Mouse (Mus musculus) embryonic facial prominence, embryonic 13.5 days (tissue): ENCODE measurements around the gene Prtg. TPM values are rescaled to one million over a fixed set of nuclear protein-coding genes. Genes with fewer than 3 reads are reported as not detected.

ENCODE experiments used
- ATAC-seq: fragments of 200-750 bp; cut with Nextera tagmentation; 2 replicates; pipeline ENCODE4 v1.8.0; 2017; ENCODE audit warnings: low read depth; ENCODE audit not compliant: insufficient number of reproducible peaks, insufficient read depth, low FRiP score, low TSS enrichment
- H3K27ac ChIP-seq: fragments of 300-500 bp; sonication (generic); 2 replicates; pipeline ENCODE4 v1.5.1; 2015; ENCODE audit warnings: moderate library complexity, mild to moderate bottlenecking, inconsistent platforms
- H3K27me3 ChIP-seq: fragments of 300-500 bp; sonication (generic); 2 replicates; pipeline ENCODE4 v1.6.1; 2015; ENCODE audit warnings: mild to moderate bottlenecking, inconsistent platforms
- H3K36me3 ChIP-seq: fragments of 300-500 bp; sonication (generic); 2 replicates; pipeline ENCODE4 v1.6.1; 2015; ENCODE audit warnings: mild to moderate bottlenecking, inconsistent platforms
- H3K4me1 ChIP-seq: fragments of 300-500 bp; sonication (generic); 2 replicates; pipeline ENCODE4 v1.6.1; 2015; ENCODE audit warnings: inconsistent platforms
- H3K4me2 ChIP-seq: fragments of 300-500 bp; sonication (generic); 2 replicates; pipeline ENCODE4 v1.6.1; 2015; ENCODE audit warnings: moderate library complexity, mild to moderate bottlenecking, inconsistent platforms
- H3K4me3 ChIP-seq: fragments of 300-500 bp; sonication (generic); 2 replicates; pipeline ENCODE4 v1.5.1; 2015; ENCODE audit warnings: mild to moderate bottlenecking, inconsistent platforms
- H3K9ac ChIP-seq: fragments of 300-500 bp; sonication (generic); 2 replicates; pipeline ENCODE4 v1.6.1; 2015; ENCODE audit warnings: mild to moderate bottlenecking, inconsistent platforms
- H3K9me3 ChIP-seq: fragments of 300-500 bp; sonication (generic); 2 replicates; pipeline ENCODE4 v1.6.1; 2016; ENCODE audit warnings: inconsistent platforms
- WGBS: fragments of 180-500 bp; shearing (Covaris S2); methylation state at CpG from one replicate; pipeline ENCODE4 v1.1.7; 2015; ENCODE audit warnings: mixed read lengths; 5-methylcytosine and 5-hydroxymethylcytosine counted together
- polyA plus RNA-seq: library from polyadenylated mRNA; unstranded; fragments of >200 nt; fragmentation: Nextera tagmentation; extraction: Ambion mirVana; gene quantifications from 2 replicates; pipeline ENCODE4 v1.2.1, GENCODE M21; 2015

Prtg gene
- polyA plus RNA-seq, 1 experiment from 2014 or later, result 1.8 TPM

DNA sequence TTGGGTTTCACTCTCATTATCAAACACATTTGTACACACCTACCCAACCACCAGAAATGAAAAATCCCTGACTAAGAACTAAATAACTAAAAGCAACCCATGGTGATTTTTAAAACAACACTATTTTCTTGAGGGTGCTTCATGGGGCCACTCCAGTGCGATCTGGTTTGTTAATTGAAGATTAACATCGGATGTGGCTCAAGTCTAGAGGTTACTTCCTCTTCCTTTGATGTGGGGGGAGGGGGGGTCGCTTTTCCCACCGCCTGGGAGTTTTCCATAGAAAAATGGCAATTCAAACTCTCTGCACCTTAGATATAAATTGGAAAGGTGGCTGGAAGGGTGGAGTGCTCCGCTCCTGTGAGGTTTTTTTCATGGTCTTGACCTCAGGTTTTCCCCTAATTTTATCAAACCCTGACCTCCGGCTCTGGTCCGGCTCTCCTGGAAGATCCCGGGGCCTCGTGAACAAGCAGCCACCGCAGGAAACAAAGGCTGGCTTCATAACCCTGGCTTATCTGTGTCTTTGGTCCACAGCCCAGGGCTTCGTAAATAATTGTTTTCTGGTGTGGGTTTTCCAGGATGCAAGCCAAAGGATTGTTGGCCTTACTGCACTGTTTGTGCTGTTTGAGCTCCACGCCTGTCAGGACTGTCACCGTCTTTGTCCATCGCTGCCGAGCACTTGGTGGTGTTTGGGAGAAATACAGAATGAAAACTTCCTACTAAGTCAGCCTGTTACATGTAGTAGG, 74.5 kb downstream of the Prtg start:
- no peaks in the 10 kb centered on the region for H3K27me3 ChIP-seq
- H3K36me3 ChIP-seq, result no peaks in the 10 kb centered on the region
- 18% methylated on average over 15 of the region's 15 CpGs for WGBS
- H3K27ac ChIP-seq, result 0 out of 2 replicates have a peak overlapping the region, but pooled peaks have one; percentile 48
- no peaks in the 10 kb centered on the region for H3K9me3 ChIP-seq
- H3K4me1 ChIP-seq, result peaks cover 57% of the 10 kb centered on the region
- no peak overlapping the region for H3K4me2 ChIP-seq
- ATAC-seq, result no peak
- no peak overlapping the region for H3K4me3 ChIP-seq
- H3K9ac ChIP-seq, result no peak overlapping the region

- H3K4me3 ChIP-seq, result no peak overlapping the region
- peaks cover 35% of the 10 kb centered on the region for H3K4me1 ChIP-seq
- no peaks in the 10 kb centered on the region for H3K9me3 ChIP-seq
- 13% methylated on average over 3 of the region's 3 CpGs for WGBS
- no peak overlapping the region for H3K9ac ChIP-seq
- no peaks in the 10 kb centered on the region for H3K36me3 ChIP-seq
- H3K4me2 ChIP-seq, result no peak overlapping the region
- no peak overlapping the region for H3K27ac ChIP-seq
- no peaks in the 10 kb centered on the region for H3K27me3 ChIP-seq
- ATAC-seq, result 0 out of 2 replicates have a peak, but pooled peaks have one; percentile 59
Observed at GRCm38 (mm10) chr9:72883940-72884339, 77.3 kb downstream of the Prtg start.

DNA sequence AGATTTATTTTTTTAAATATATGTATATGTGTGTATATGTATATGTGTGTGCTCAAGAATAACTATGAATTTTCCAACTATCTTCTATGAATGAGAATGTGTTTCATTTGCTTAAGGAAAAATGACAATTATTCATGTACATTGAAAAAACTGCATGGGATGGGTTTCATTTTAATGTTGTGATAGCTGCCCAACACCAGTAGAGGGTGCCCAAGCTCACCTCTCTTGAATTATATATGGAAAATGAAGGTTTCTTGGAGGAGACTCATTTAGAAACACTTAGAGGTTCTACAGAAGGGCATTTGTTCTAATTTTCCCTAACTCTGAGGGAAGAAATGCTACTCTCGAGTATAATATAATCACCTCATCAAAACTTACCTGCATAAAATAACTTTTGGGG, 83.1 kb downstream of the Prtg start:
- no peaks in the 10 kb centered on the region for H3K27me3 ChIP-seq
- H3K4me2 ChIP-seq, result no peak overlapping the region
- H3K27ac ChIP-seq, result peak overlapping the region; percentile 75; the same call in 1 of the 2 replicates
- no peaks in the 10 kb centered on the region for H3K9me3 ChIP-seq
- ATAC-seq, result no peak
- H3K4me1 ChIP-seq, result peaks cover 17% of the 10 kb centered on the region
- H3K4me3 ChIP-seq, result no peak overlapping the region
- peaks cover 1% of the 10 kb centered on the region for H3K36me3 ChIP-seq
- H3K9ac ChIP-seq, result no peak overlapping the region
- 60% methylated on average over 1 of the region's 1 CpGs for WGBS

DNA sequence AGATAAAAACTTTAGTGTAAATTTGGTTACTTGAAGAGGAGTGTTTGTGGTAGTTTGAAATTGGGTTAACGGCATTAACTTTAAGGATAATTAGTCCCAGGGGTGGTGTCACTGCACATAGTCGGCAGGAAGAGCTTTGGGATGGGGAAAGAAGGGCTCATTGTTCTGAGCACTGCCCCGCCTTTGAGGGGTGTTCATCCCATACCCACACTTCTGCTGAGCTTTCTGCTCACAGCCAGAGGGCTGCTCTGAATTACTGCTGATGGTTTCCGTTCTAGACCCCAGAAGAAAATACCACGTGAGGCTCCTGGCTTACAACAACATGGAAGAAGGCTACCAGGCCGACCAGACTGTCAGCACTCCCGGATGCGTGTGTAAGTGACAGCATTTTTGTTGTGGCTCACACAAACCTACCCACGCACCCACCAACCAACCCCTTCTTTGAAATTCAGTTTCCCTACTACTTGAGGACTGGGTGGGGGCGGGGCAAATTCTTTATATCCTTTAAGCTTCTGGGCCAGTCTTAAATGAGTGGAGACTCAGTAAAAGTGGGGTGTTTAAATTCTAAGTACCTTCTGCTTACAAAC, 83.9 kb downstream of the Prtg start:
- peak overlapping the region; percentile 34 for H3K4me2 ChIP-seq
- H3K9ac ChIP-seq, result no peak overlapping the region
- H3K27me3 ChIP-seq, result no peaks in the 10 kb centered on the region
- H3K36me3 ChIP-seq, result peaks cover 9% of the 10 kb centered on the region
- ATAC-seq, result peak; percentile 69; the same call in 1 of the 2 replicates
- WGBS, result 24% methylated on average over 10 of the region's 10 CpGs
- peaks cover 17% of the 10 kb centered on the region for H3K4me1 ChIP-seq
- H3K27ac ChIP-seq, result peak overlapping the region; percentile 75
- H3K4me3 ChIP-seq, result no peak overlapping the region
- H3K9me3 ChIP-seq, result no peaks in the 10 kb centered on the region

DNA sequence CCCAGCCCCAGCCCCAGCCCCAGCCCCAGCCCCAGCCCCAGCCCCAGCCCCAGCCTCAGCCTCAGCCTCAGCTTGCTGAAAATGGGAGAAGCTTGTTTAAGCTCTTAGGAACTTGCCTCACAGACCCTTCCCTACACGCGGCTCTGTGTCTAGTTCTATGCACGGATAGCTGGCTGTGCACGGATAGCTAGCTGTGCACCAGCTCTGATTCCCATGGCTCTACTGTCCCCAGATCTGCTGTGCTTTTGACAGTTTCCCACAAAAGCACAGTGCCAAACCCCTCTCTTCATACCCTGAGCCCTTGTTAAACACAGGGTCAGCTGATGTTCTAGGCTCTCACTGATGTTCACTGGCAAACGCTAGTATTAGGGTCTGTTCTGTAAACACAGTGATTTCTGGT, 86.1 kb downstream of the Prtg start:
- H3K9me3 ChIP-seq, result no peaks in the 10 kb centered on the region
- no peaks in the 10 kb centered on the region for H3K27me3 ChIP-seq
- no peak overlapping the region for H3K27ac ChIP-seq
- H3K4me1 ChIP-seq, result peaks cover 17% of the 10 kb centered on the region
- no peak for ATAC-seq
- 92% methylated on average over 5 of the region's 5 CpGs for WGBS
- H3K36me3 ChIP-seq, result peaks cover 9% of the 10 kb centered on the region
- no peak overlapping the region for H3K4me2 ChIP-seq
- no peak overlapping the region for H3K4me3 ChIP-seq
- no peak overlapping the region for H3K9ac ChIP-seq

GRCm38 (mm10) chr9:72894796-72895352, 88.2 kb downstream of the Prtg start:
- H3K36me3 ChIP-seq, result peaks cover 9% of the 10 kb centered on the region
- no peak overlapping the region for H3K9ac ChIP-seq
- H3K4me2 ChIP-seq, result no peak overlapping the region
- H3K27ac ChIP-seq, result no peak overlapping the region
- ATAC-seq, result no peak
- WGBS, result 87% methylated on average over 6 of the region's 6 CpGs
- no peaks in the 10 kb centered on the region for H3K9me3 ChIP-seq
- H3K27me3 ChIP-seq, result no peaks in the 10 kb centered on the region
- peaks cover 17% of the 10 kb centered on the region for H3K4me1 ChIP-seq
- H3K4me3 ChIP-seq, result no peak overlapping the region

- Histone ChIP-seq H3K36me3 (0 out of 2 replicates have a peak, but pooled peaks cover 4% of the 10 kb centered on the region), H3K27ac (no peak overlapping the region), H3K9ac (no peak overlapping the region), H3K27me3 (no peaks in the 10 kb centered on the region), H3K4me2 (no peak overlapping the region), H3K4me1 (peaks cover 25% of the 10 kb centered on the region), H3K9me3 (no peaks in the 10 kb centered on the region), H3K4me3 (no peak overlapping the region)
- no peak for ATAC-seq
- WGBS, result 72% methylated on average over 8 of the region's 8 CpGs
Observed at GRCm38 (mm10) chr9:72902057-72902456, 95.4 kb downstream of the Prtg start.

DNA sequence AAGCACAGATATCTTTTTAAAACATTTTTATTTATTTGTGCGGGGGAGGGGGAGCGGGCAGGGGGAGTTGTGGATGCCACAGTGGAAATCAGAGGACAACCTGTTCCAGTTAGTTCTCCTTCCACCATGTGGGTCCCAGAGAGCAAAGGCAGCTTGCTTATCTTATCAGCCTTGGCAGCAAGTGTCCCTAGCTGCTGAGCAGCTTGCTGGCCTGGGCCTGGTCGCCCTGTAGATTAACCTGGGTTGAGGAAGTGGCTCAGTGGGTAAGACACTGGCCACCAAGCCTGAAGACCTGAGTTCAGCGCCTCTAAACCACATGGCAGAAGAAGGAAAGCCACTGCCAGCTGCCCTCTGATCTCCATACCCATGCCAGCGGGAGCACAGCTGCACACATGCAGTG, 95.9 kb downstream of the Prtg start:
- Histone ChIP-seq H3K9me3 (no peaks in the 10 kb centered on the region), H3K9ac (no peak overlapping the region), H3K27ac (no peak overlapping the region), H3K4me2 (no peak overlapping the region), H3K4me1 (peaks cover 28% of the 10 kb centered on the region), H3K36me3 (0 out of 2 replicates have a peak, but pooled peaks cover 4% of the 10 kb centered on the region), H3K4me3 (no peak overlapping the region), H3K27me3 (no peaks in the 10 kb centered on the region)
- no peak for ATAC-seq
- 95% methylated on average over 5 of the region's 5 CpGs for WGBS

DNA sequence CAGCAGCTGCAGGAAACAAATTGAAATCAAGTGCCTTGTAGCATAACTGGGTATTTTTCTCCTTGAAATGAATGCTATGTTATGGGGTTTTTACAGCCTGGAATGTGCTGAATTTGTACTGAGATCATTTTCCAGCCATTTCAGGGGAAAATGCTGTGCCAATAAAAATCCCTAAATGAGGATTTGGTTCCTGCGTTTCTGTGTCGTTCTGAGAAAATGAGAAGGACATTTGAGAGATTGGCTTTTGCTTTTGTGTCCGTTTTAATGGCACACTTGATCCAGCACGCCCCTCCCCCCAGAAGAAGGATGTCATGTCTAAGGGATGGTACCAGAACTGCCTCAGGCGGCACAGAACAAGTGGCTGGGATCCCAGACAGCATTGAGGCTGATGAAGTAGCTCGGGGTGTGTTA, 100.0 kb downstream of the Prtg start:
- Histone ChIP-seq H3K27ac (peak overlapping the region; percentile 78), H3K4me2 (no peak overlapping the region), H3K36me3 (0 out of 2 replicates have a peak, but pooled peaks cover 4% of the 10 kb centered on the region), H3K4me1 (peaks cover 37% of the 10 kb centered on the region), H3K9ac (no peak overlapping the region), H3K27me3 (no peaks in the 10 kb centered on the region), H3K4me3 (no peak overlapping the region), H3K9me3 (no peaks in the 10 kb centered on the region)
- no peak for ATAC-seq
- 34% methylated on average over 6 of the region's 6 CpGs for WGBS

GRCm38 (mm10) chr9:72911381-72911780, 104.7 kb downstream of the Prtg start:
- WGBS, result 88% methylated on average over 2 of the region's 2 CpGs
- H3K4me1 ChIP-seq, result peaks cover 19% of the 10 kb centered on the region
- H3K9ac ChIP-seq, result no peak overlapping the region
- no peak overlapping the region for H3K4me2 ChIP-seq
- no peak overlapping the region for H3K4me3 ChIP-seq
- no peak for ATAC-seq
- no peaks in the 10 kb centered on the region for H3K27me3 ChIP-seq
- H3K36me3 ChIP-seq, result peaks cover 2% of the 10 kb centered on the region; the same call in 1 of the 2 replicates
- H3K9me3 ChIP-seq, result no peaks in the 10 kb centered on the region
- no peak overlapping the region for H3K27ac ChIP-seq

DNA sequence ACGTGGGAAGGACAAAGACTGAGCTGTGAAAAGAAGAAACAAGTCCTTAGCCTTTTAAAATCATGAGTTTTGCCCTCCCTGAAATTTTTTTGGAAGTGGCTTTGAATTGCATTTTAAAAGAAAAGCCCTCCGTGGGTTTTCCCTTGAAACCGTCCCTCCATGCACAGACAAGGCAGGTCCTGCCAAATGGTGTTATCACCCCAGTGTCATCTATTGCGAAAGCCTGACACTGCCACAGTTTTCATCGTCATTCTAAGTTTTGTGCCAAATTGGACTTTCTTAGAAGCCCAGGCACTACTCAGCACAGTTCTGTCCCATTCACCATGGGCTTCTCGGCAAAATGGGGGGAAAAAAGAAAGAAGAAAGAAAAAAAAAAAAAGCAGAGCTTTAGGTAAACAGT, 106.9 kb downstream of the Prtg start:
- no peak overlapping the region for H3K9ac ChIP-seq
- H3K4me1 ChIP-seq, result peaks cover 8% of the 10 kb centered on the region; the same call in 1 of the 2 replicates
- H3K4me2 ChIP-seq, result no peak overlapping the region
- peaks cover 2% of the 10 kb centered on the region; the same call in 1 of the 2 replicates for H3K36me3 ChIP-seq
- no peaks in the 10 kb centered on the region for H3K27me3 ChIP-seq
- no peak overlapping the region for H3K4me3 ChIP-seq
- no peaks in the 10 kb centered on the region for H3K9me3 ChIP-seq
- H3K27ac ChIP-seq, result no peak overlapping the region
- WGBS, result 82% methylated on average over 6 of the region's 6 CpGs
- no peak for ATAC-seq

GRCm38 (mm10) chr9:72915728-72916127, 109.1 kb downstream of the Prtg start:
- peaks cover 2% of the 10 kb centered on the region; the same call in 1 of the 2 replicates for H3K36me3 ChIP-seq
- no peak overlapping the region for H3K4me3 ChIP-seq
- no peaks in the 10 kb centered on the region for H3K4me1 ChIP-seq
- H3K27ac ChIP-seq, result no peak overlapping the region
- ATAC-seq, result no peak
- no peaks in the 10 kb centered on the region for H3K27me3 ChIP-seq
- no peak overlapping the region for H3K4me2 ChIP-seq
- 60% methylated on average over 7 of the region's 7 CpGs for WGBS
- H3K9me3 ChIP-seq, result no peaks in the 10 kb centered on the region
- H3K9ac ChIP-seq, result no peak overlapping the region
